Mouse (Mus musculus) neural tube, embryonic 11.5 days (tissue): Measurements from ENCODE around the gene Hlx. TPM values are rescaled to one million over a fixed set of nuclear protein-coding genes. Genes with fewer than 3 reads are reported as not detected.

Experiments used
- ATAC-seq: fragments of 200-750 bp; cut with Nextera tagmentation; 2 replicates; pipeline ENCODE4 v1.8.0; 2017; ENCODE audit warnings: moderate number of reproducible peaks, mild to moderate bottlenecking, moderate TSS enrichment, moderate library complexity; ENCODE audit not compliant: insufficient read depth, low FRiP score, low TSS enrichment
- DNase-seq: peaks from one replicate; pipeline ENCODE4 v3.0.0-alpha.2; 2015; ENCODE audit warnings: low spot score
- H3K27ac ChIP-seq: fragments of 300-500 bp; sonication (generic); 2 replicates; pipeline ENCODE4 v1.5.1; 2014; ENCODE audit warnings: low read depth, mild to moderate bottlenecking, low read length
- H3K27me3 ChIP-seq: fragments of 300-500 bp; sonication (generic); 2 replicates; pipeline ENCODE4 v1.6.1; 2014; ENCODE audit warnings: mild to moderate bottlenecking, low read length, mixed read lengths; ENCODE audit not compliant: control insufficient read depth, insufficient read depth
- H3K36me3 ChIP-seq: fragments of 300-500 bp; sonication (generic); 2 replicates; pipeline ENCODE4 v1.6.1; 2014; ENCODE audit warnings: mild to moderate bottlenecking, low read length, moderate library complexity, mixed read lengths; ENCODE audit not compliant: control insufficient read depth, insufficient read depth
- H3K4me1 ChIP-seq: fragments of 300-500 bp; sonication (generic); 2 replicates; pipeline ENCODE4 v1.6.1; 2014; ENCODE audit warnings: low read length, mixed read lengths; ENCODE audit not compliant: control insufficient read depth, insufficient read depth
- H3K4me2 ChIP-seq: fragments of 300-500 bp; sonication (generic); 2 replicates; pipeline ENCODE4 v1.6.1; 2014; ENCODE audit warnings: low read depth, mild to moderate bottlenecking, moderate library complexity
- H3K4me3 ChIP-seq: fragments of 300-500 bp; sonication (generic); 2 replicates; pipeline ENCODE4 v1.5.1; 2014; ENCODE audit warnings: low read depth, low read length
- H3K9ac ChIP-seq: fragments of 300-500 bp; sonication (generic); 2 replicates; pipeline ENCODE4 v1.6.1; 2014; ENCODE audit warnings: mild to moderate bottlenecking, low read length
- H3K9me3 ChIP-seq: fragments of 300-500 bp; sonication (generic); 2 replicates; pipeline ENCODE4 v1.6.1; 2016; ENCODE audit warnings: low read length; ENCODE audit not compliant: control insufficient read depth
- WGBS: fragments of 180-500 bp; shearing (Covaris S2); extraction: QIAGEN DNeasy Blood & Tissue Kit; methylation state at CpG from one replicate; pipeline ENCODE4 v1.1.7; 2014; 5-methylcytosine and 5-hydroxymethylcytosine counted together
- polyA plus RNA-seq: library from polyadenylated mRNA; unstranded; fragments of >200 nt; fragmentation: Nextera tagmentation; extraction: Ambion mirVana; gene quantifications from 2 replicates; pipeline ENCODE4 v1.2.1, GENCODE M21; 2014

The Hlx gene
- polyA plus RNA-seq, 1 experiment from 2014 or later = 9.3 TPM

GRCm38 (mm10) chr1:184720162-184721025 lies 12.0 kb downstream of the Hlx start:
- DNase-seq = peak; percentile 25
- WGBS = under 1% methylated on average over 26 of the region's 26 CpGs
- H3K36me3 ChIP-seq = no peaks in the 10 kb centered on the region
- no peak overlapping the region for H3K9ac ChIP-seq
- no peak for ATAC-seq
- H3K4me2 ChIP-seq = no peak overlapping the region
- no peak overlapping the region for H3K4me3 ChIP-seq
- H3K27ac ChIP-seq = no peak overlapping the region
- H3K4me1 ChIP-seq = 0 out of 2 replicates have a peak, but pooled peaks cover 4% of the 10 kb centered on the region
- no peaks in the 10 kb centered on the region for H3K9me3 ChIP-seq
- H3K27me3 ChIP-seq = peaks cover 99% of the 10 kb centered on the region

DNA sequence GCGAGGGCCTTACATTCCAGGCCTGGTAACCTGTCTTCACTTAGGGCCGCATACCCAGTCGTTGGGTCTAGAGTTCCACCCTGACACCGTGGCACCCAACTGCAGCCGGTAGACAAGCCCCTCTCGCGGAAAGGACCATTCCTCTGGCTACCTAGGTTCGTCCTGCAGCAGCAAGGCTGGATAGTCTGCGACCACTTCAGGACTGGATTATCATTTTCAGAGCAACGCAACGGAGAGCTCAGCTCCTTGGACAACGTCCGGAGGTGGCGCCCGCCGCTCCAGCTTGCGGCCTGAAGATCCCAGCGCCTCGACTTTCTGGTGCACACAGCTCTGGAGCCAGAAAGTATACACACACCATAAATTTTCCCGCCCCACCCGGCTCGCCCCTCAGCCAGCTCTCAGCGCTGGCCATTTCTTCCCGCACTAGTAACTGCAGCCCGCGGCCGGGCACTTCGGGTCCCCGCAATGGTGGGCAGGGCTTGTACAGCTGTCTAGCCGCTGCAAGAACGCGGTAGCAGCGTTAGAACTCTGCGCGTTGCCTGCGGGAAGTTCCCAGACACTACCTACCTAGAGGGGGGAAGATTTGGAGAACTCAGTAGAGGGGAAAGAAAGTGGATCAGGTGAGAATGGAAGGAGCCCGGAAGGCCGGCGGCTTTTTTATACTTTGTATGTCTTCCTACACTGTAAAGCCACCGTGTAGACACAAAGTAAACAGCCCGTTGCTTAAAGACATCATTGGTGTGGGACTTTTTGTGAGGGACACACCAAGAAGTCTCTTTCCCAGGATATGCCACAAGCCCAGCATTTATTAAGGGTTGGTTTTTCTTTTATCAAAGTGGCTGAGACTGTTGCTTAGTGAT lies 13.9 kb downstream of the Hlx start:
- ATAC-seq (no peak), DNase-seq (peak; percentile 53)
- Histone ChIP-seq H3K36me3 (no peaks in the 10 kb centered on the region), H3K4me3 (no peak overlapping the region), H3K4me1 (0 out of 2 replicates have a peak, but pooled peaks cover 4% of the 10 kb centered on the region), H3K4me2 (no peak overlapping the region; the same call in 1 of the 2 replicates), H3K9ac (no peak overlapping the region), H3K9me3 (no peaks in the 10 kb centered on the region), H3K27me3 (peaks cover 94% of the 10 kb centered on the region), H3K27ac (no peak overlapping the region)
- WGBS = under 1% methylated on average over 41 of the region's 41 CpGs

GRCm38 (mm10) chr1:184717691-184718200 lies 14.7 kb downstream of the Hlx start:
- no peak overlapping the region for H3K4me3 ChIP-seq
- H3K4me2 ChIP-seq = no peak overlapping the region
- no peak overlapping the region for H3K27ac ChIP-seq
- H3K36me3 ChIP-seq = no peaks in the 10 kb centered on the region
- H3K4me1 ChIP-seq = 0 out of 2 replicates have a peak, but pooled peaks cover 4% of the 10 kb centered on the region
- H3K9ac ChIP-seq = no peak overlapping the region
- ATAC-seq = no peak
- peak; percentile 31 for DNase-seq
- peaks cover 88% of the 10 kb centered on the region for H3K27me3 ChIP-seq
- WGBS = under 1% methylated on average over 12 of the region's 12 CpGs
- H3K9me3 ChIP-seq = no peaks in the 10 kb centered on the region

DNA sequence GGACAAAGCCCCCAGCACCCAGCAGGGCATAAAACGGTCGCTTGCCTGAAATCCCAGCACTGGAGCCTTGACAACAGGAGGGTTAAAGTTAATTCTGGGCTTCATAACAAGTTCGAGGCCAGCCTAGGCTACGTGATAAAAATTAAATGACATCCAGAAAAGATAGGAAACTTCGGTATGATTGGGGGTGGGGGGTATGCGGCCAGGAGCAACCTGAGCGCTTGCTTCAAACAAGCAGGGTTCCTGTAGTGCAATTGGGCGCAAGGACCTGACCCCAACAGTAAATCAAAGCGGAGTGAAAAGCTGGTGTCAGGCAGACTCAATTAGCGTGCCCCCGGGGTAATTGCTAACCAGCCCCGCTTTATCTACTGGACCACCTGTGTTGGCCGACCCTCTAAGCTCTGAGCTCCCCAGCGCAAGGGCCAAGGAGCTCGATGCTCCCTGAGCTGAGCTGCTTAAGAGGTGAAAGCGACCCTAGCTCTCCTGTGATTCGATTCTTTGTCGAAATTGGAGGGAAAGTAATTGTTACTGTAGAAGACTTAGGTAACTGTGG lies 15.3 kb downstream of the Hlx start:
- Histone ChIP-seq H3K4me2 (no peak overlapping the region), H3K36me3 (no peaks in the 10 kb centered on the region), H3K27ac (no peak overlapping the region), H3K27me3 (peaks cover 83% of the 10 kb centered on the region), H3K9me3 (no peaks in the 10 kb centered on the region), H3K9ac (no peak overlapping the region), H3K4me3 (no peak overlapping the region), H3K4me1 (0 out of 2 replicates have a peak, but pooled peaks cover 4% of the 10 kb centered on the region)
- WGBS = under 1% methylated on average over 18 of the region's 18 CpGs
- peak; percentile 57 for DNase-seq
- ATAC-seq = 0 out of 2 replicates have a peak, but pooled peaks have one; percentile 51

DNA sequence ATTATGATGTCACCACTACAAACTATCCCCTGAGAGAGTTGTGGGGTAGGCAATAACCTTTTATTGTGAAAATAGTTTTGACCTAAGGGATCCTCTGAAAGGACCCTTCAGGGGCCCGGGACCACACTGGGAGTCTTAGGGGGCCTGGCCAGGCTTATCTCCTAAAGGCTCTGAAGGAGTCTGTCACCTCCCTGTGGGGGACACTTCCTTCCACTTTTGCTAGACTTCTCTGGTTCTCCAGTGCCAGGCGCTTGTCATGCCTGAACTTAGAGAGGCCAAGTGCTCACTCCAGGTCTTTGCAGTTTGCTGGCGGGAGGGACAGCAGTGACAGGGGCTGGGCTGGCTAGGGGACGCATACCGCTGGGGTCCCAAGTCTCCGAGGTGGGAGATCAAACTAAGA lies 16.3 kb downstream of the Hlx start:
- Histone ChIP-seq H3K9ac (no peak overlapping the region), H3K27me3 (peaks cover 73% of the 10 kb centered on the region), H3K27ac (no peak overlapping the region), H3K4me2 (no peak overlapping the region), H3K9me3 (no peaks in the 10 kb centered on the region), H3K4me3 (no peak overlapping the region), H3K36me3 (no peaks in the 10 kb centered on the region), H3K4me1 (0 out of 2 replicates have a peak, but pooled peaks cover 4% of the 10 kb centered on the region)
- WGBS = under 1% methylated on average over 6 of the region's 6 CpGs
- DNase-seq (no peak), ATAC-seq (no peak)

- ATAC-seq (no peak), DNase-seq (no peak)
- H3K36me3 ChIP-seq = no peaks in the 10 kb centered on the region
- 25% methylated on average over 6 of the region's 6 CpGs for WGBS
- 0 out of 2 replicates have a peak, but pooled peaks cover 4% of the 10 kb centered on the region for H3K4me1 ChIP-seq
- H3K27me3 ChIP-seq = peaks cover 69% of the 10 kb centered on the region
- no peak overlapping the region for H3K27ac ChIP-seq
- no peak overlapping the region for H3K9ac ChIP-seq
- no peak overlapping the region for H3K4me2 ChIP-seq
- no peaks in the 10 kb centered on the region for H3K9me3 ChIP-seq
- no peak overlapping the region for H3K4me3 ChIP-seq
These were observed 16.7 kb downstream of the Hlx start for GRCm38 (mm10) chr1:184715693-184716092.

- H3K4me3 ChIP-seq = no peak overlapping the region
- ATAC-seq = no peak
- peaks cover 57% of the 10 kb centered on the region for H3K27me3 ChIP-seq
These were observed 17.9 kb downstream of the Hlx start for GRCm38 (mm10) chr1:184714515-184714914.

DNA sequence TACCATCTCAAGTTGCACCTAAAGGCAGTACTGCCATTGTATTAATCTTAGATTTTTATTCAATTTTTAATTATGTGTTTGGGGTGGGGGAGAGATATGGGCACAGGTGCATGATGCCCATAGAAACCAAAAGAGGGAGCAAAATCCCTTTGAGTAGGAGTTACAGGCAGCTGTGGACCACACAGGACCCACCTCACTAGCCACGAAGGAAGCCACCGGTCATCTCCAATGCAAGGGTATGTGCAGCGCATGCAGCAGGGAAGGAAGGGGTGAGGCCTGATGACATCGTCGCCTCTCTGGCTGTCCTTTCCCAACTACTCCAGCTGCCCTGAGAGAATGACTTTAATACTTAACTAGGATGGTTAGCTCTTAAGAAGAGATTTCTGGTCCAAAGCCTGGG lies 18.7 kb downstream of the Hlx start:
- Histone ChIP-seq H3K9me3 (no peaks in the 10 kb centered on the region), H3K9ac (no peak overlapping the region), H3K27me3 (peaks cover 49% of the 10 kb centered on the region), H3K27ac (no peak overlapping the region), H3K36me3 (no peaks in the 10 kb centered on the region), H3K4me3 (no peak overlapping the region), H3K4me2 (no peak overlapping the region), H3K4me1 (0 out of 2 replicates have a peak, but pooled peaks cover 4% of the 10 kb centered on the region)
- no peak for DNase-seq
- no peak for ATAC-seq
- 69% methylated on average over 5 of the region's 5 CpGs for WGBS

More at GRCm38 (mm10) chr1:184714515-184714914, 17.9 kb downstream of the Hlx start:
- DNase-seq = no peak
- Histone ChIP-seq H3K9ac (no peak overlapping the region), H3K4me2 (no peak overlapping the region), H3K27ac (no peak overlapping the region), H3K36me3 (no peaks in the 10 kb centered on the region), H3K4me1 (0 out of 2 replicates have a peak, but pooled peaks cover 4% of the 10 kb centered on the region), H3K9me3 (no peaks in the 10 kb centered on the region)
- 26% methylated on average over 3 of the region's 3 CpGs for WGBS
